Mouse (Mus musculus) adrenal gland, adult (tissue): Measurements from ENCODE around the gene Fut11.

Experiments
- DNase-seq, 2 experiments: peaks; one replicate each; pipeline ENCODE4 v3.0.0; 2022 to 2023; ENCODE audit warnings: low spot score in 1 of 2; ENCODE audit not compliant: inconsistent age in 2 of 2

The Fut11 gene

GRCm38 (mm10) chr14:20750503-20750902 is 55.7 kb downstream of the Fut11 start:
- DNase-seq, result no peak
